Mouse (Mus musculus) kidney, adult 11 months (tissue): ENCODE data around the gene Grin2b.
"Not testable (repeated sequence)": the region's sequence is repeated elsewhere in the genome, so short reads cannot be mapped to it uniquely, and the experiment has no call there.

Experiments used
- DNase-seq: peaks from one replicate; pipeline ENCODE4 v3.0.0; 2022

Gene Grin2b

DNA sequence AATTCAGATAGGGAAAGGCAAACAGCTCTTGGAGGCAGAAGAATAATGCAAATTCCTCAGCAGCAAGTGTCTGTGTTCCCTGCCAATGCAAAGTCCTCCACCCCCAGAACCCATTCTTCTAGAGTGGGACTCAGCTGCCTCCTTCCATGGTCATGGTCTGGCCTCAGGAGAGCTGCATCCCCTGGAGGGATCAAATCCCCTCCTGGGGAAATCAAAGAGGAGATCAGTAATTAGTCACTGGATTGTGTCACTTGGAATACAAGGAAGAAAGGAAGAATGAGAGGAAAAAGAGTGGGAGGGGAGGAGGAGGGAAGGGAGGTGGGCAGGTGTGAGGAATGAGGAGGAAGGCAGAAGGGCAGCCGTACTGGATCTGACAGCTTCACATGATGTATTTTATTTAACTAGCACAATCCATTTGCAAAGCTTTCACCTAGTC is 278.5 kb downstream of the Grin2b start:
- no peak for DNase-seq

DNA sequence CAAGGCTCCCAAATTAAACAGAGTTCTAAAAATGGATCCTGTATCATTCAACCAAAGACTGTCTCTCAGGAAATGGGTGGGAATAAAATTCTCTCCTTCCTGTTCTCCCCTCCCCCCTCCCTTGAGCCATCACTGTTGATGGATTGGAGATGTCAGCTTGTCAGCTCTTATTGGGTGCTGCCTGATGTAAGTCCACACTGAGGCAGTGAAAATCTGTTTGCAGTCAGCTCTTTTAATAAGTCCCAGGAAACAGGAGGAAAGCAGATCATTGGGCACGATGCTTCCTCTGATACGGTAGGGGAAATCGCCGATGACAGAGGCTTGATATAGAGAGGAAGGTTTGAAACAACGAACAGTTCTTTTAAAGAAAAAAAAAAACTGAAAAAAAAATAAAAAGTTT is 290.7 kb downstream of the Grin2b start:
- DNase-seq = no peak

DNA sequence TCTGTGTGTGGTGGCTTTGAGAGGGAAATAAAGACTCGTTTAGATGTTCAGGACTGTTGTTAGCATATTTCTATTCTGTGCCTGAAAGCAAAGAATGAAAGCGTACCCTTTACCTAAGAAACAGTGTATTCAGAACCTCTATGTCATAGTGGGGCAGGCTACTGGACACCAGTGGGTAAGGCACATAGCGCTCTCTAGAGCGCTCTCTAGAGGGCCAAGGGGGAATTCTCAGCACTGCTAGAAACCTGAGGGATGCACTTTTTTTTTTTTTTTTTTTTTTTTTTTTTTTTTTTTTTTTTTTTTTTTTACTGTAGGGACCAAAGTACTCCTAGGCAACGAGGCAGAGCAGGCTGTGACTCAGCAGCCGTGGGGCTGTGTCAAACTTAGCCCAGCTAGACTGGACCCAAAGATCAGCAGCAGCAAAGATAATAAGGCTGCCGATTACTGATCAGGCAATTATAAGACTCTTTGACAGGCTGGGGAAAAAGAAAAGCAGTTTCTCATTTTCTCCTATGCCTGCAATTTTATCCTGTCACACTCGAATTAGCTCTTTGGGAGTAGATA is 297.1 kb downstream of the Grin2b start:
- DNase-seq = no peak

DNA sequence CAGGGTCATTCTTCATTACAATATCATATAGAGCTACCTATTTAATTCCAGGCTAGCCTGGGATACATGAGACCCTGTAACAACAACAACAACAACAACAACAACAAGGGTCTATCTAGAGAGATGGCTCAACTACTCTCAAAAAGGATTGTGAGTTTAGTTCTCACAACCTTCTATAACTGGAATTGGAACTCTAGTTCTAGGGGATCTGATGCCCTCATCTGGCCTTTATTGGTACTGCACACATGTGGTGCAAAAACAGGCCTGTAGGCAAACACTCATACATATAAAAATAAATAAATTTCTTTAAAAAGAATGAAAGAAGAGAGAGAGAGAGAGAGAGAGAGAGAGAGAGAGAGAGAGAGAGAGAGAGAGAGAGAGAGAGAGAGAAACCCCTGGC is 298.7 kb downstream of the Grin2b start:
- DNase-seq = no peak

DNA sequence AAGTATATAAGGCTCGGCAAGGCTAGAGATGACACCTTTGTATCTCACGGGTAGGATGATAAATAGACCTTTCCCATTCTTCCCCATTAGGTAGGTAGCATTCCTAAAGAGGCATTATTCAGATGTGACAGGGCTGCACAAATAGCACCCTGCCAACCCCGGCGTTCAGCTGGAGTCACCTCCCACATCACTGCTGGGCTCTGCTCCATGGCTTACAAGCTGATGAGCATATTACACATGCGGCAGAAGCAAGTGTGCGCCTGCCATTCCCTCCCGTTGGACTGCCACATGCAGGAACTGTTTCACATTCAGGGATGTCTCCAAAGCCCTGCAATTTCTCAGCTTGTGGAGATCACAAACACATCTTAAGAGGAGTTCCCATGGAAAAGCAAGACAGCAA is 307.5 kb downstream of the Grin2b start:
- no peak for DNase-seq

DNA sequence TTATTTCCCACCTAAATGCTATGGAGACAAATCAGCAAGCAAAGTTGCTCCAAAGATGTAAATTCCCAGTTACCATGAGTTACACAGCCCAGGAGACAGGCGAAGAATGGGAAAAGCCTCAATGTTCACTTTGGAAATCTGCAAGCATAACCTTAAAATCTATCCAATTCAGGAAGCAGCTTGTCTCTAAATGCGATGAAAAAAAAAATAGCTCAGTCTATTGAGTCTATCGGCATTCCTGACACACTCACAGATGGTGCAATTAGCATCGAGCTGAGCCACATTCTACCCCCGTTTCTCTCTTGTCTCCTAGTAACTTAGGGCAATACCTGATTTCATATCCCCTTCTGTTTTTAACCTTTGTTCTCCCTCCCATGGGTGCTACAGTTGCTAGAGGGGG is 309.3 kb downstream of the Grin2b start:
- DNase-seq = no peak

DNA sequence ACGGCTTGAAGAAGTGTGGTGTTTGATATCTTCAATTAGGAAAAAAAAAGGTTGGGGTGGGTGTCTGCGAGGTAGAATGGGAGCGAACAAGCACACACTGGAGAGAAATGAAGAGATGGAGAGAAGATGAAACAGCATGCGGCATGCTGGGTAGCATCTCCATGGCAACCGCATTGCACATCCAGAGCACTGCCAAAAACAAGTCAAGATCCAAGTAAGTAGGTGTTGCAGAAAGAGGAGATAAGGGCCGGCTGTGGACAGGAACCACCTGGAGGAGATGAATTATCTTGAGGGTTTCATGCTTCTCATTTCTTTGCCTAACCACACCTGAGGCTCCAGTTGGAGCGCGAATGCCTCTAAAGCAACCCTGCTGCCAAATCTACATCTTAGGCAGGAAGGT is 313.8 kb downstream of the Grin2b start:
- no peak for DNase-seq

DNA sequence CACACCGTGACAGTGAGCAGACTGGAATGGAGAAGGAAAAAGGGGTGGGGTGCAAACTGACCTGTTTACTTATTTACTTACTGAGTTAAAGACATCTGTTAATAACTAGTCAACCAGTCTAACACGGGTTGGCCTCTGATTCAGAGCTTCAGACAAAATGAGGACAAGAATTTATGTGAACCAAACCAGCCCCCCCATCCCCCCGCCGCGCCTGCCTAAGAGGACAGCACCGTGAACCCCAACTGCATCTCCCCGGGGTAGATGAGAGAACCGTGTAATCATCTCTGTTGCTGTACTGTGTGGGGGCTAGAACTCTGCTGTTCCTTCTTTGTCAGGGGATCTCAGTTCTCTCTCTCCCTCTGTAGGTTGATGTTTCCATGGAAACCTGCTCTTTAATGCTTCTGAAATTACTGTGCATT is 319.1 kb downstream of the Grin2b start:
- peak; percentile 45 for DNase-seq

DNA sequence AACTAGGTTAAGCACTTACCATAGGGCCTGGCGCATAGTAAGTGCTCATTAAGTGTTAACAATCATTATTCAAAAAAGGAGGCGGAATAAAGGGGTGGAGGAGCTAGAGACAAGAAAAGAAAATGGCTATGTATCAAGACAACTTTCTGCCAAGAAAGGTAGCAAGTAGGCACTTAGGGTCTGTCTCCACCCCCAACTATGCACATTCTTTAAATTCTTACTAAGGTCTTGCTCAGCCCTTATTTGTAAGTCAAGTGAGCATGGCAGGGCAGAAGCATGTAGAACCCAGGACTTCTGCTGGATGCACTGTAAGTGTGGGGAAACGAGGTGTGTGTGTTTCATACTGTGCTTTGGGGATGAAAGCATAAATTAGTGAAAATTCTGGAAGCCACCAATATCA is 329.6 kb downstream of the Grin2b start:
- DNase-seq = no peak

DNA sequence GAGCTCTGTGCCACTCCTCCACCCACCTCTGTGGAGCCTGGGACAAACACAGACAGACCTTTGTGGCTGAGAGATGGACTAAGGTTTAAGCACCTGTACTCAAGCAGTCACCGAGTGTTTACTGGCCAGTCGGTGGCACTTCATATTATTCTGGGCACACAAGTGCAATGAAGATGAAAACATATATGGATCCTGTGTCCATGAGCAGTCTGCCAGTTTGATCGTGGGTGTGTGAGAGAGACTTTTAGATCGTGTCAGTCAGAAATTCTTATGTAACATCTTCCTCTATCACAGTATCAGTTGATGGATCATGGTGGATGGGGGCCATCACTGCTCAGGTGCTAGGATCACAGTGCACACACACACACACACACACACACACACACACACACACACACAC is 337.0 kb downstream of the Grin2b start:
- no peak for DNase-seq

DNA sequence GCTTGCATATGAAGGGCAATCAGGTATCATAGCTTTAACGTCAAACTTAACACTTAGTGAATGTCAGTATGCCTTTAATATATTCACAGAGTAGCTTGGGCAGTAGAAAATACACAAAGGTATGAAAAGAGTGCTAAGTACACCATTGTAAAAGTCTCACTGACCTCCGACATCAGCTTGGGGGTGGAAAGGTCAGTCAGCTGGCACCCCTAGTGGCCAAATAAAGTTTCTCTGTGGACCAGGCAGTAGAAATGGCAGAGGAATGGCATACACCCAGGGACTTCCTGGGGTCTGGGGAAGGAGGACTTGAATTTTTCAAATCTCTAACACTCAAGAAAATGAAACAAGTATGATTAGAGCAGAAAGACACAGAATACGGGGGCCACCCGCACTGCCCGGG is 339.8 kb downstream of the Grin2b start:
- DNase-seq = no peak

DNA sequence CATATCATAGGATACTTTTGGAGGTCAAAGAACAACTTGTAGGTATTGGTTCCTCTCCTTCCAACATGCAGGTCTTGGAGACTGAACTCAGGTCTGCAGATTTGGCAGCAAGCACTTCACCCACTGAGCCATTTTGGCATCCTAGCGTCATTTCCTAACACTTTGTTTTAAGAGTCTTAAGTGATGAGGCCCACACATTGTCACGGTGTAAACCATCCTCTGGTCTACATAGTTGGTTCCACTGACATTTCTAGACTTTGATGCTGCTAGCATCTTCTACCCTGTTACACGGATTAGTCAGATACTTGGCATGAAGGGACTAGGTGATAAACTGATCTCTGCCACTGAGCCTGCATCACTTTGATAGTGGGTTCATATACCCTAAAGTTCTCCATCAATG is 341.3 kb downstream of the Grin2b start:
- DNase-seq = no peak

DNA sequence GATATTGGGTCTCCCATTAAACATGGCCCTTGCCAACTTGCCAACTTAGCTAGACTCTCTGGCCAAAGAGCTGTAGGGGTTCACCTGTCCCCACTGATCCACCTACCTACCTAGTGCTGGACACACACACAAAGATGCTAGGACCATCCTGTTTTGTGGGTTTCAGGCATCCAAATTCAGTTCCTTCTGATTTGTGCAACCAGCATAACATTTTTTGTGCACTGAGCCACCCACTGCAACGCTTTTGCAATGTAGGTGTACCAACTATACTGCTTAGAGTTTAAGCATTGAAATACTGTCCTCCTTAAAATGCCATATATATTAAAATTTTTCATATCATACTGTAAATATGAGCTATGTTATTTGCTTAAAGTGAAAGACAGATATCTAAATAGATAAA is 342.3 kb downstream of the Grin2b start:
- no peak for DNase-seq

DNA sequence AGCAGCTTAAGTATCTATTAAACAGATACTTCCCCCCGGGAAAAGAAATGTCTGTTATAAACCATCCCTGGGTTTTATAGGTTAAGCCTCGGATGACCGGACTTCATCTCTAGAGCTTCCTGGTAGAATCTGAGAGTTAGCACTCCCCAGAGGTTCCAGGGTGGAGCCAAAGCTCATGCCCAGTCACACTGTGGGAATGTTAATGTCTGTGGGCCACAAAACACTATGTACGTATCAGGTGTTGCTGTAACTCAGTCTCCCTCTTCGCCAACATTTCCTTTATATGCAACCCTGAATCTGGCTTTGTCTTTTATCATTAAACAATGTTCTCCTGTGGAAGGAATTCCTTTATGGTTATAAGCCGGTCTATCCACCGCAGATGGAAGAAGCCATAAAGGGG is 343.9 kb downstream of the Grin2b start:
- no peak for DNase-seq

DNA sequence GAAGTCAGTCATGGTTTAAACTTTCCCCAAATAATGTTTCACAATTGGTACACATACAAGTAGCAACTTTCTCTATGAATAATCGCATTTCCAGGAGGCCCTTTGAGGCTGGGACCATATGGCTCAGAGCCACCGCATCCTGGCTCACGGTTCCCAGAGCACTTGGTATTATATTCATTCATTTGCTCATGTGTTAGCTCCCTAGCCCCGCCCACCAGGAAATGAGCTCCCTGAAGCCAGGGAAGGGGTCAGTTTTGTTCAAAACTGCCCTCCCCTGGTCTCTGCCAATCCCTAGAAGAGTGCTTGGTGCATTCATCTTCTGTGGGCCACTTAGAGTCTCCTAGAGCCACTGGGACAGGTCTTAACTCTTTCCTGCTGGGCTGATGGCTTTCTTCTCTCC is 344.3 kb downstream of the Grin2b start:
- DNase-seq = no peak

DNA sequence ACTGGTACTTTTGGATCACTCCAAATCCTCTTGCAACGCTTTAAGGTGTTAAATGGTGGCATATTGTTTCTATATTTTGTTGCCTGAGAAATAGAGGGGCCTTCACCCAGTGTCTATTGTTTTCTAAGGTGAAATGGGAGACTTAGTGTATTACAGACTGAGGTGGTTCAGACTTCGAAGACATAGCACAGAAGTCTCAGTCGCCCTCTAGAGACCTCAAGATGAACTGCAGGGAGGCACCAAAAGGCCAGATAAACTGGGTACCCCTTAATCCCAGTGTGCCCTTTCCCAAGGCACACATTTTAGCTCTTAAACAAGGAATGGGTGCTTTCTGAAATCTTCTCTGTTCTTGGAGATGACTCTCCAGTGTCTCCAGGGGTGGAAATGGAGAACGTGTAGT is 345.4 kb downstream of the Grin2b start:
- DNase-seq = peak; percentile 21

DNA sequence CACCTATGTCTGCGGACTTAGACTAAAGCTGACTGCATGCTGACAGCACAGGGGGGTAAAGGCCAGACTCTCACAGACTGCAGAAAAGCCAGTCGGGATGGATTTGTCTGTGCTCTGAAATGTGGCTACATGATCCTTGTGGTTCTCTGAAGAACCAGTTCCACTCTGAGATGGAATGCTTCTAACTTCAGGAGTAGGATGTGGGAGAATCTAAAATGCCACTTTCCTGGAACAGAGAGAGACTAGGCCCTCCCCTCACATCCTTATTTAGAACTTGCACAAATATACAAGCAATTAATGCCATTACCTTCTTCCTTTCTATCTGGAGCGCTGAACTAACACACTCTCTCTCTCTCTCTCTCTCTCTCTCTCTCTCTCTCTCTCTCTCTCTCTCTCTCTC is 346.0 kb downstream of the Grin2b start:
- DNase-seq = no peak

DNA sequence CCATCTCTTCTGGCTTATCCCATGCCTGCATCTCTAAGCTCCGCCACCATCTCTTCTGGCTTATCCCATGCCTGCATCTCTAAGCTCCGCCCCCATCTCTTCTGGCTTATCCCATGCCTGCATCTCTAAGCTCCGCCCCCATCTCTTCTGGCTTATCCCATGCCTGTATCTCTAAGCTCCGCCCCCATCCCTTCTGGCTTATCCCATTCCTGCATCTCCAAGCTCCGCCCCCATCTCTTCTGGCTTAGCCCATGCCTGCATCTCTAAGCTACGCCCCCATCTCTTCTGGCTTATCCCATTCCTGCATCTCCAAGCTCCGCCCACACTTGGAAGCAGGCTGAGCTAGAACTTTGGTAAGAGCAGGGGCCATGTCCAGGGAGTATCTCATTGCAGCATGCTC is 346.5 kb downstream of the Grin2b start:
- DNase-seq = not testable (repeated sequence)

DNA sequence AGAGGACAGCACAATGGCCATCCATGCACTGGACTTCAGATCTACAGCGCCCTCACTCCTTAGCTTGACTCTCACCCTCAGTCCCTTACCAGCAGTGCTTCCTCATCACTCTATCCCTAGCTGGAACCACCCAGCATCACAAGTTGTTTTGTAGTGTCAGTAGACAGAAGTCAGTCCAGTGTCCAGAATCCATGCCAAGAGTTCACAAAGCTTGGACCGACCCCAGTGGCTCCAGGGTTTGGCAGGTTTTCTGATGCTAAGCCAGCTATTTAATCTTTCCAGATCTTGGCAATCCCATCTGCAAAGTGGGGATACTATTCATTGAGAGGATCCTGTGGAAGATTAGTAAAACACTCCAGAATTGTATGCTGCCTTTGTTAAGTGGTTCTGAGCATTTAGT is 355.9 kb downstream of the Grin2b start:
- DNase-seq = peak; percentile 74

DNA sequence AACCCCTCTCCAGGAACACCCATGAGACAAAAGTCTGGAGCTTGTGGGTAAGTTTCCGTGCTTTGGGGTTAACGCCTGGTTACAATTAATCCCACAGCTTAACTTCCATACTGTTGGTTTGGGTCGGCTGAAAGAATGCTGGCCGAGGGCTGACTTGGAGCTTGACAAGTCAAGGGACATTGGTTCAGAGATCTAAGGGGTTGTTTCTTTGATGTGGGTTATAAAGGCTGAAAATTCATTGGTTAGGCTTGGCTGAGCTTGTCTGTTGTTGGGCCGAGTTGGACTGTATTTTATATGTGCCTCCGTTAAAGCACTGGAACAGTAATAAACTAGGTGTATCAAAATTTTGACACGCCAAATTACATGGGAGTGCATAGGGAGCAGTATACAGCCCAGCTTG is 359.6 kb downstream of the Grin2b start:
- DNase-seq = no peak

DNA sequence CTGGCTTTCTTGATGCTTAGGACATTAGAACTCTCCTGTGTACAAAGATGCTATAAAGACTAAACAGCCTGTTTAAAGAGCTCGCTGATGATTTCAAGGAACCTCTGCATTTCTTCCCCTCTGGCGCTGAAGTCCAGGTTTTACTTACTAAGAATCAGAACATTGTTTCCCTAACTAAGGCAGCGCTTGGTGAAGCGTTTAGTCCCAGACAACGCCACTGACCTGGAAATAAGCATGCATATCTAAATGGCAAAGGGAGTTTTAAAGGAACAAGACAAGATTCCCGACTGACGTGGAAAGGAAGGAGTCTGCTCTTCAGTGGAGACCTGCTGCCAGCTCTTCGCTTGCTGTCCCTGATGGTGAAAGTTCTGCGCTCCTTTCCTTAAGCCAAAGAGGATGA is 367.9 kb downstream of the Grin2b start:
- DNase-seq = peak; percentile 8

DNA sequence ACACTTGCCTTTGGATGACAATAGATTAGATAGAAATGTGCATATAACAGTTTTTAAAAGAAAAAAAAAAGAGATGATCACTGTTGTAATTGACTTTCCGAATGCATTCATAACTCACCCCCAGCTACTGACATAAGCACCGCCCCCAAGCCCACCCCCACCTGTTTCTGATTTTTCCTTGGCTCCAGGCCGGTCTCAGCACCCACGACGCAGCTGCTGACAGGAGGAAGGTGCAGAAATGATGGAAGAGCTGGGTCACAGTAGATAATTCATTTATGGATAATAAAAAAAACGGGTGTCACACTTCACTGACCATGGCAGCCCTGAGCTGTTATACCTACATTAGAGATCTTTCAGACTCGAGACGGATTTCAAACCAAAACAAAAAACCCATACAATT is 373.4 kb downstream of the Grin2b start:
- no peak for DNase-seq

DNA sequence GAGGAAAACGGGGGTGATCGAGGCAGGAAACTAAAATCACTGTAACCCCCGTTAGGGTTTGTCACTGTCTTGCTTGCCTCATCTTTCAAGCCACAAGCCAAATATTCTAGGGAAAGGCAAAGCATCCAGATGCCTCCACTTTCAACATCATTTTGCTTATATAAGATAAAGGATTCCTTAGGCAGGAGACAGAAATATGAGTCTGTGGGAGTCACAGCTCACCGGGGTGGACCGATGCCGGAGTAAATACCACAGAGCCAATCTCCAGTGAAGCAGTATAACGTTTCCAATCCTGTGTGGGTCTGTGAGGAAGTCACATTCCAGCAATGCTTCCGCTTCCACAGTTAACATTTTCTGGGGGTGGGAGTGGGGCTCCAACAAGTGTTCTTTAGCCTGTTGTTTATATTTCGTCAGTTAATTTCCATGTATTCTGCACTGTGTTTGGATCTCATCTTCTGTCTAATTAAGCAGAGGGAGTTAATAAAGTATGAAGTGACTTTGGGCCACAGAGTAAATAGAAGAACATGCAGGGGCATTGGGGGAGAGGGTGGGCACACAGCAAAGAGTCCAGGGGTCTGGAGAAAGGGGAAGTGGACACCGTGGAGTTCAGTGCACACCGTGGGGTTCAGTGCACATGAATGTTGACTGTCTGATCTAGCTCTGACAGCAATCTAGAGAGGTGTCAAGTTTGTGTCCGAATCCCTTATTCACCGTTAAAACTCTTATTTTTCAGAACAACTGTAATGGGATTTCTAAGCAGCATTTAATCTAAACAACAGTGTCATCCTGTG is 374.9 kb downstream of the Grin2b start:
- no peak for DNase-seq

DNA sequence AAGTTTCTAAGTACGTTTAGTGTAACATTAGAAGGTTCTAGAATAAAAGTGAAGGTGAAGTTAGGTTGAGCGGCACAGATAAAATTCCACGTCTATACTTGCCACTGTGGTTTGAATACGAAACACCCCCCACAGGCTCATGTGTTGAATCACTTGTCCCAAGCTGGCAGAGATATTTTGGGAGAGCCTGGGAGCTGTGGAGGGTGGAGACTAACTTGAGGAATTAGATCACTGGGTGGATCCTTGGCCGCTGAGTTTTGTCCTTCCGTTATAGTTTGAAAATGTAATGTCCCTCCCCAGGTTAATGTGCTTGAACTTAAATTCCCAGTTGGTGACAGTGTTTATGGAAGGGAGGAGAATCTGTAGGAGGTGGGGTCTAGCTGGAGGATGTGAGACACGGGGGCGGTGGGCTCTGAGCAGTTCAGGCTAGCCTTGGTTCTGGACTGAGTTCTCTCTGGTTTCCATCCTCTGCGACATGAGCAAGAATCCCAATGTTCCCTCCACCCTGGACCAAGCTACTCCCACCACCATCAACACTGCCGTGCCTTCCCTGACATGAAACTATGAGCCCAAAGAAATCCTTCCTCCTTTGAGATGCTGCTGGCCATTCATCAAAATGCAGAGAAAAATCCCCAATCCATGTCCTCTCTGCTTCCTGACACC is 375.8 kb downstream of the Grin2b start:
- DNase-seq = no peak
